Mouse (Mus musculus): ENCODE data around the gene Etv6. TPM values are rescaled to one million over a fixed set of nuclear protein-coding genes. Genes with fewer than 3 reads are reported as not detected.

The Etv6 gene
- total and polyA plus RNA-seq, 3 experiments: 12.6 to 25.9 TPM; not detected in 1

- Histone ChIP-seq H3K9ac (ENCODE audit: control insufficient read depth, low read depth, low read length, poor library complexity, severe bottlenecking) (no peak overlapping the region), H3K79me2 (ENCODE audit: control insufficient read depth, insufficient read depth, low read length, poor library complexity) (peaks cover 16% of the 10 kb centered on the region), H3K4me3 (ENCODE audit: control insufficient read depth in 1 of 2, insufficient read depth in 1 of 2, low read depth in 2 of 2, low read length in 2 of 2) (no peak overlapping the region), H3K4me1 (ENCODE audit: control insufficient read depth in 1 of 2, insufficient read depth in 2 of 2, low read length in 2 of 2) (peaks cover under 1 to 10% of the 10 kb centered on the region in 2 experiments; a peak in 3 of 4 replicates), H3K9me3 (replicated peaks; ENCODE audit: insufficient read depth, low read length) (no peaks in the 10 kb centered on the region), H3K36me3 (ENCODE audit: control insufficient read depth in 1 of 2, insufficient read depth in 2 of 2, low read length in 2 of 2) (peaks cover 0 to 3% of the 10 kb centered on the region in 2 experiments; a peak in 2 of 4 replicates), H3K27ac (ENCODE audit: control insufficient read depth, low read depth, low read length) (no peak overlapping the region), H3K27me3 (ENCODE audit: control insufficient read depth in 1 of 2, insufficient read depth in 2 of 2, low read length in 2 of 2) (peaks cover 0 to 2% of the 10 kb centered on the region in 2 experiments; a peak in 1 of 4 replicates)
- no peak for TF ChIP-seq BHLHE40 (IDR thresholded peaks at IDR 0.05; ENCODE audit: borderline replicate concordance, low read depth, low read length)
- DNase-seq (ENCODE audit: low read depth, low spot score): no peak
Observed at GRCm38 (mm10) chr6:134032451-134032850, 3.0 kb upstream of the Etv6 start.

GRCm38 (mm10) chr6:134034436-134034835, 1.1 kb upstream of the Etv6 start:
- Histone ChIP-seq H3K27ac (ENCODE audit: control insufficient read depth, low read depth, low read length) (peak overlapping the region; percentile 92; the same call in 1 of the 2 replicates), H3K27me3 (ENCODE audit: control insufficient read depth in 1 of 2, insufficient read depth in 2 of 2, low read length in 2 of 2) (peaks cover 0 to 2% of the 10 kb centered on the region in 2 experiments; a peak in 1 of 4 replicates), H3K79me2 (ENCODE audit: control insufficient read depth, insufficient read depth, low read length, poor library complexity) (peaks cover 35% of the 10 kb centered on the region), H3K4me1 (ENCODE audit: control insufficient read depth in 1 of 2, insufficient read depth in 2 of 2, low read length in 2 of 2) (peaks cover 3 to 25% of the 10 kb centered on the region in 2 experiments; a peak in 3 of 4 replicates), H3K36me3 (ENCODE audit: control insufficient read depth in 1 of 2, insufficient read depth in 2 of 2, low read length in 2 of 2) (peaks cover 0 to 13% of the 10 kb centered on the region in 2 experiments; a peak in 2 of 4 replicates), H3K9ac (ENCODE audit: control insufficient read depth, low read depth, low read length, poor library complexity, severe bottlenecking) (peak overlapping the region; percentile 84), H3K9me3 (replicated peaks; ENCODE audit: insufficient read depth, low read length) (no peaks in the 10 kb centered on the region), H3K4me3 (ENCODE audit: control insufficient read depth in 1 of 2, insufficient read depth in 1 of 2, low read depth in 2 of 2, low read length in 2 of 2) (peak overlapping the region; percentile 83 to 92)
- no peak for DNase-seq (ENCODE audit: low read depth, low spot score)
- TF ChIP-seq CHD1 (IDR thresholded peaks at IDR 0.05; ENCODE audit: low read depth, low read length): no peak

DNA sequence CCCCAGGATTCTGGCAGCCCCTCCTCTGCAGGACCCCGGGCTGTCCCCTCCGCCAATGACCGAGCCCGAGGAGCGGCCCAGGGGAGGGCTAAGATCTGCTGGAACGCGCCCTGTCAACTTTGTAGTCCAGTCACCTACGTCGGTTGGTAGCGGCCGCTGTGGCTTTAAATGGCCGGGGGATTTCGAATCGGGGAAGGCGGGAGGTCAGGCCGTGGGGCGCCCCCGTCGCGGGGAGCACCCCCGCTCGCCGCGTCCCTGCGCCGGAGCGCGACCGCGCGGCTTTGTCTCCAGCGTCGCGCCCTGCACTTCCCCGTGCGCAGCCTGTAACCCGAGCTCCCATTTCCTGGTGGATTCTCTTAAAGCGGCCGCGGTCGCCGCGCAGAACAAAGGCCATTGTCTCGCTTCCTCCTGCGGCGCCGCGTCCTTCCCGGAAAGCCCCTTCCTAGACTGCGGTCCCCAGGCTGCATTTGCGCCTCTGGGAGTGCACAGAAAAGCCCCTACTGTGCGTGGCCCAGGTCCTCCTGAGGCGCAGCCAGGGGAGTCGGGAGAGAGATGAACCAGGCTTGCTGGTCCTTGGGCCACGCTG, 503 bp upstream of the Etv6 start:
- Histone ChIP-seq H3K27me3 (ENCODE audit: control insufficient read depth in 1 of 2, insufficient read depth in 2 of 2, low read length in 2 of 2) (peaks cover 0 to 2% of the 10 kb centered on the region in 2 experiments; a peak in 1 of 4 replicates), H3K4me3 (ENCODE audit: control insufficient read depth in 1 of 2, insufficient read depth in 1 of 2, low read depth in 2 of 2, low read length in 2 of 2) (peak overlapping the region; percentile 83 to 92), H3K79me2 (ENCODE audit: control insufficient read depth, insufficient read depth, low read length, poor library complexity) (peaks cover 40% of the 10 kb centered on the region), H3K4me1 (ENCODE audit: control insufficient read depth in 1 of 2, insufficient read depth in 2 of 2, low read length in 2 of 2) (peaks cover 3 to 25% of the 10 kb centered on the region in 2 experiments; a peak in 3 of 4 replicates), H3K9me3 (replicated peaks; ENCODE audit: insufficient read depth, low read length) (no peaks in the 10 kb centered on the region), H3K36me3 (ENCODE audit: control insufficient read depth in 1 of 2, insufficient read depth in 2 of 2, low read length in 2 of 2) (peaks cover 0 to 13% of the 10 kb centered on the region in 2 experiments; a peak in 2 of 4 replicates), H3K27ac (ENCODE audit: control insufficient read depth, low read depth, low read length) (peak overlapping the region; percentile 92), H3K9ac (ENCODE audit: control insufficient read depth, low read depth, low read length, poor library complexity, severe bottlenecking) (peak overlapping the region; percentile 84)
- DNase-seq (ENCODE audit: low read depth, low spot score): peak; percentile 87
- TF ChIP-seq MYC (IDR thresholded peaks at IDR 0.05; ENCODE audit: low read depth, low read length) (no peak), NELFE (IDR thresholded peaks at IDR 0.05; ENCODE audit: low read depth, low read length) (peak; percentile 67), HCFC1 (IDR thresholded peaks at IDR 0.05; ENCODE audit: low read depth, low read length) (peak; percentile 74), GATA1 (IDR thresholded peaks at IDR 0.05; ENCODE audit: low read depth, low read length) (no peak), USF1 (IDR thresholded peaks at IDR 0.05; ENCODE audit: low read depth, low read length) (no peak), ZNF384 (IDR thresholded peaks at IDR 0.05; ENCODE audit: low read depth, low read length) (no peak), TBP (IDR thresholded peaks at IDR 0.05; ENCODE audit: low read depth, low read length) (peak; percentile 15; the same call in 1 of the 2 replicates), MYB (IDR thresholded peaks at IDR 0.05; ENCODE audit: low read depth, low read length) (no peak), E2F4 (IDR thresholded peaks at IDR 0.05; ENCODE audit: borderline replicate concordance, low read depth, low read length) (no peak), ZC3H11A (IDR thresholded peaks at IDR 0.05; ENCODE audit: low read depth, low read length) (no peak), TCF12 (IDR thresholded peaks at IDR 0.05; ENCODE audit: low read depth, low read length) (0 out of 2 replicates have a peak, but pooled peaks have one; percentile 16), CHD2 (IDR thresholded peaks at IDR 0.05; ENCODE audit: low read length) (no peak), POLR2AphosphoS2 (IDR thresholded peaks at IDR 0.05; ENCODE audit: low read length) (0 out of 2 replicates have a peak, but pooled peaks have one; percentile 57), RCOR1 (IDR thresholded peaks at IDR 0.05; ENCODE audit: low read depth, low read length) (no peak), NRF1 (IDR thresholded peaks at IDR 0.05; ENCODE audit: insufficient read depth, low read depth, low read length, poor library complexity, severe bottlenecking) (peak; percentile 62; the same call in 1 of the 2 replicates), POLR2AphosphoS5 (IDR thresholded peaks at IDR 0.05; ENCODE audit: borderline replicate concordance, low read depth, low read length) (no peak), EP300 (IDR thresholded peaks at IDR 0.05; ENCODE audit: low read depth in 1 of 2, low read length in 2 of 2) (peak in 1 of 2 experiments; percentile 27; a peak in 1 of 4 replicates), SMC3 (IDR thresholded peaks at IDR 0.05; ENCODE audit: low read depth, low read length) (no peak), JUND (IDR thresholded peaks at IDR 0.05; ENCODE audit: low read depth, low read length) (no peak), USF2 (IDR thresholded peaks at IDR 0.05; ENCODE audit: borderline replicate concordance in 1 of 2, insufficient read depth in 1 of 2, low read depth in 1 of 2, low read length in 2 of 2) (no peak), KAT2A (conservative IDR thresholded peaks at IDR 0.05; ENCODE audit: low read depth, low read length) (no peak), CHD1 (IDR thresholded peaks at IDR 0.05; ENCODE audit: low read depth, low read length) (peak; percentile 86), GABPA (IDR thresholded peaks at IDR 0.05; ENCODE audit: low read depth, low read length) (no peak)
